Mouse (Mus musculus) large intestine, adult 2 months (tissue): Measurements from ENCODE around the gene Sp2. TPM values are rescaled to one million over a fixed set of nuclear protein-coding genes. Genes with fewer than 3 reads are reported as not detected.
A peak's percentile ranks its signal among the peaks of the same experiment; 100 is the strongest.

ENCODE experiments used
- DNase-seq: peaks from one replicate; pipeline ENCODE4 v3.0.0-alpha.2; 2012; ENCODE audit warnings: low read depth, low spot score
- WGBS: fragments of 180-500 bp; shearing (Covaris S2); methylation state at CpG from one replicate; pipeline ENCODE4 v1.1.7; 2018; 5-methylcytosine and 5-hydroxymethylcytosine counted together
- polyA plus RNA-seq: library from polyadenylated mRNA; depleted of rRNA; stranded (reverse); fragments of >200 nt; gene quantifications from 2 replicates; pipeline ENCODE4 v1.2.3, GENCODE M21; 2012

Sp2 gene
- polyA plus RNA-seq, 1 experiment = 11.3 TPM

- WGBS = 21% methylated on average over 14 of the region's 14 CpGs
Observed at GRCm38 (mm10) chr11:96944844-96945580, 37.7 kb downstream of the Sp2 start.

GRCm38 (mm10) chr11:96943746-96944304, 38.9 kb downstream of the Sp2 start, which contains the start of gene Pnpo:
Gene Pnpo, minus strand, starts transcription at chr11:96943986.
- no peak for DNase-seq
- under 1% methylated on average over 29 of the region's 29 CpGs for WGBS

More at GRCm38 (mm10) chr11:96944844-96945580, 37.7 kb downstream of the Sp2 start:
- DNase-seq = no peak

GRCm38 (mm10) chr11:96941989-96942590, 40.7 kb downstream of the Sp2 start:
- no peak for DNase-seq
- 47% methylated on average over 6 of the region's 6 CpGs for WGBS

- no peak for DNase-seq
- WGBS = 51% methylated on average over 16 of the region's 16 CpGs
Observed at GRCm38 (mm10) chr11:96940578-96941465, 41.9 kb downstream of the Sp2 start.

- DNase-seq = no peak
- WGBS = 18% methylated on average over 6 of the region's 6 CpGs
Observed at GRCm38 (mm10) chr11:96938426-96938800, 44.3 kb downstream of the Sp2 start.

GRCm38 (mm10) chr11:96937549-96938425, 45.0 kb downstream of the Sp2 start:
- 18% methylated on average over 10 of the region's 10 CpGs for WGBS
- no peak for DNase-seq

- 31% methylated on average over 9 of the region's 9 CpGs for WGBS
- DNase-seq = no peak
Observed at GRCm38 (mm10) chr11:96935872-96936650, 46.7 kb downstream of the Sp2 start.

- peak; percentile 97 for DNase-seq
- 12% methylated on average over 12 of the region's 12 CpGs for WGBS
Observed at GRCm38 (mm10) chr11:96934921-96935356, 47.8 kb downstream of the Sp2 start.

- WGBS = 35% methylated on average over 13 of the region's 13 CpGs
- no peak for DNase-seq
Observed at GRCm38 (mm10) chr11:96933562-96934276, 49.0 kb downstream of the Sp2 start.

- no peak for DNase-seq
- WGBS = 18% methylated on average over 8 of the region's 8 CpGs
Observed at GRCm38 (mm10) chr11:96931327-96932062, 51.3 kb downstream of the Sp2 start.

GRCm38 (mm10) chr11:96929766-96930331, 52.9 kb downstream of the Sp2 start:
- no peak for DNase-seq
- WGBS = 29% methylated on average over 9 of the region's 9 CpGs

- 10% methylated on average over 13 of the region's 13 CpGs for WGBS
Observed at GRCm38 (mm10) chr11:96929096-96929765, 53.5 kb downstream of the Sp2 start.

GRCm38 (mm10) chr11:96928691-96929090, 54.1 kb downstream of the Sp2 start:
- 10% methylated on average over 5 of the region's 5 CpGs for WGBS

More at GRCm38 (mm10) chr11:96929096-96929765, 53.5 kb downstream of the Sp2 start:
- DNase-seq = no peak

GRCm38 (mm10) chr11:96928088-96928487, 54.7 kb downstream of the Sp2 start, which contains the start of gene Prr15l:
Gene Prr15l, plus strand, starts transcription at chr11:96928104.
- WGBS = 26% methylated on average over 2 of the region's 2 CpGs
- no peak for DNase-seq

More at GRCm38 (mm10) chr11:96928691-96929090, 54.1 kb downstream of the Sp2 start:
- no peak for DNase-seq

- 82% methylated on average over 5 of the region's 5 CpGs for WGBS
- no peak for DNase-seq
Observed at GRCm38 (mm10) chr11:96926587-96926986, 56.2 kb downstream of the Sp2 start.
